Mouse (Mus musculus) hindbrain, embryonic 14.5 days (tissue): ENCODE results near the gene Large1. TPM values are rescaled to one million over a fixed set of nuclear protein-coding genes. Genes with fewer than 3 reads are reported as not detected.
"Not testable (repeated sequence)": the region's sequence is repeated elsewhere in the genome, so short reads cannot be mapped to it uniquely, and the experiment has no call there.

Experiments
- ATAC-seq: fragments of 200-750 bp; cut with Nextera tagmentation; 2 replicates; pipeline ENCODE4 v1.8.0; 2017; ENCODE audit warnings: moderate number of reproducible peaks, mild to moderate bottlenecking, moderate TSS enrichment, moderate library complexity; ENCODE audit not compliant: low FRiP score
- DNase-seq: peaks from one replicate; pipeline ENCODE4 v3.0.0-alpha.2; 2015; ENCODE audit warnings: low spot score
- H3K27ac ChIP-seq: fragments of 300-500 bp; sonication (generic); 2 replicates; pipeline ENCODE4 v1.5.1; 2014; ENCODE audit warnings: mild to moderate bottlenecking, moderate library complexity
- H3K27me3 ChIP-seq: fragments of 300-500 bp; sonication (generic); 2 replicates; pipeline ENCODE4 v1.6.1; 2014; ENCODE audit warnings: mild to moderate bottlenecking, low read length, mixed read lengths; ENCODE audit not compliant: control insufficient read depth, insufficient read depth
- H3K36me3 ChIP-seq: fragments of 300-500 bp; sonication (generic); replicated peaks from 2 replicates; pipeline ENCODE4 v1.6.1; 2014; ENCODE audit not compliant: control insufficient read depth, insufficient read depth
- H3K4me1 ChIP-seq: fragments of 300-500 bp; sonication (generic); replicated peaks from 2 replicates; pipeline ENCODE4 v1.6.1; 2014; ENCODE audit warnings: antibody characterized with exemption, low read length, mixed read lengths; ENCODE audit not compliant: control insufficient read depth, insufficient read depth
- H3K4me2 ChIP-seq: fragments of 300-500 bp; sonication (generic); replicated peaks from 2 replicates; pipeline ENCODE4 v1.6.1; 2014; ENCODE audit warnings: mild to moderate bottlenecking, moderate library complexity
- H3K4me3 ChIP-seq: fragments of 300-500 bp; sonication (generic); replicated peaks from 2 replicates; pipeline ENCODE4 v1.5.1; 2014; ENCODE audit warnings: mild to moderate bottlenecking, low read length
- H3K9ac ChIP-seq: fragments of 300-500 bp; sonication (generic); 2 replicates; pipeline ENCODE4 v1.6.1; 2014
- H3K9me3 ChIP-seq: fragments of 300-500 bp; sonication (generic); 2 replicates; pipeline ENCODE4 v1.6.1; 2016; ENCODE audit warnings: low read length; ENCODE audit not compliant: control insufficient read depth
- WGBS: fragments of 180-500 bp; shearing (Covaris S2); extraction: QIAGEN DNeasy Blood & Tissue Kit; methylation state at CpG from one replicate; pipeline ENCODE4 v1.1.7; 2014; 5-methylcytosine and 5-hydroxymethylcytosine counted together
- polyA plus RNA-seq: library from polyadenylated mRNA; unstranded; fragments of >200 nt; fragmentation: Nextera tagmentation; extraction: Ambion mirVana; gene quantifications from 2 replicates; pipeline ENCODE4 v1.2.1, GENCODE M21; 2014

Large1 gene
- polyA plus RNA-seq, 1 experiment from 2014 or later, result 28.0 TPM

DNA sequence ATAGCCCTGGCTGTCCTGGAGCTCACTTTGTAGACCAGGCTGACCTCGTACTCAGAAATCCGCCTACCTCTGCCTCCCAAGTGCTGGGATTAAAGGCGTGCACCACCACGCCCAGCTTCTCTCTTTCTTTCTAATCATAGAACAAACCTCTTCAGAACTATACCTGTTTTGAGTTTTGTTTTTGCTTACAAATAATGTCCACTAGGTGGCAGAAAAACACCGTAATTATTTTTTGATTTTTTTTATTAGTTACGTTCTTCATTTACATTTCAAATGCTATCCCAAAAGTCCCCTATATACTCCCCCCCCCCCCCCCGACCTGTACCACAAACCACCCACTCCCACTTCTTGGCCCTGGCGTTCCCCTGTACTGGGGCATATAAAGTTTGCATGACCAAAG lies 411.9 kb downstream of the Large1 start:
- not testable (repeated sequence) for H3K36me3 ChIP-seq, ATAC-seq, H3K27ac ChIP-seq, H3K4me1 ChIP-seq, H3K9ac ChIP-seq, H3K4me3 ChIP-seq, H3K4me2 ChIP-seq, DNase-seq, H3K27me3 ChIP-seq, H3K9me3 ChIP-seq
- 77% methylated on average over 8 of the region's 8 CpGs for WGBS

DNA sequence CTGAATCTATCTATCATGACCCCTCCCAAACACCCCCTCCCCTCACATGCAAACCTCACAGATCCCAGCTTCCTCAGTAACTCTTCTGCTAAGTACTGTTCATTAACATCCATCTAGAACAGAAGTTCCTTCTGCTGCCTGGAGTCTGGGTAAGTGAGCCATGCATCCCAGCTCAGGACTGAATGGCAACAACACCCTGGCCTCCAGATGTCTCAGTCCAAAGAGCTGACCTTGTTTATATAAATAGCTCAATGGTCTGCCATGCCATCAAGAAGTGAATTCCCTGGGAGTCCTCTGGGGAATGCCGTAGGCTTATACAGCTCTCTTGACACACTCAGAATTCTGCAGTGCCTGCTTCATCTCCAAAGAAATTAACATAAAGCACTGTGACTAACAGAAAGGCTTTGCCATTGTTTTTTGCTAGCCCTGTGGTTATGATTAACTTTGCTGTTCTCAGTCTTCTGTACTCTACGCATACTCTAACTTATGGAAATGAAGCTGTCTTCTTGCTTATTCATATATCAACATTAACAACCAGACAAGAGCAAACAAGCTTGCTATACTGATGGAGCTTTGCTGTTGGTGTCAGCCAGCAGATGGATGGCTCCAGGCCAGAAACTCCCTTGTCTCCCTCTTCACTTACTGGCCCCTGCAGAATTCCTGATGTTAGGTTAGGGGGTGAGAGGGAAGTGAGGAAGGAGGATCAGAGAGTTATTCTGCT lies 434.0 kb downstream of the Large1 start:
- peak overlapping the region; percentile 43; the same call in 1 of the 2 replicates for H3K27ac ChIP-seq
- 20% methylated on average over 2 of the region's 2 CpGs for WGBS

DNA sequence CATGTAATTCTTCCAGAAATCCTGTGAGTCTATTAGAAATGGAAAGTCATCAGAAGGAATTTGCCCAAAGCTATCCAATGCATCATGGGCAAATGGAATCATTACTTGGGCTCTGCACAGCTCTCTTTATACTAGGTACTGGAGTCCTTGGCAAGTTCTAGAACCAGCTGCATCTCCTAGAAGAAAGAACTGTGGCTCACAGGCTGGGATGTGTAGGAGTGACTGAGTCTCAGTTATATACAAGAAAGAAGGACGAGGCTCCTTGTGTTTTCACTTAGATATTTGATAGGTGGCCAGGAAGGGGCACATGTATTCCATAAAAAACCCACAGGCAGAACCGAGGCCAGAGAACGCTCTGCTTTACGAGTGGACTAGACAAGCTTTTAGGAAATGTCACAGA lies 447.8 kb downstream of the Large1 start:
- Histone ChIP-seq H3K4me1 (no peaks in the 10 kb centered on the region), H3K4me2 (no peak overlapping the region), H3K9me3 (no peaks in the 10 kb centered on the region), H3K36me3 (no peaks in the 10 kb centered on the region), H3K27ac (no peak overlapping the region), H3K27me3 (no peaks in the 10 kb centered on the region), H3K9ac (no peak overlapping the region), H3K4me3 (no peak overlapping the region)
- 90% methylated on average over 4 of the region's 4 CpGs for WGBS
- no peak for DNase-seq
- no peak for ATAC-seq

More for the DNA sequence above, 434.0 kb downstream of the Large1 start:
- Histone ChIP-seq H3K9me3 (no peaks in the 10 kb centered on the region), H3K9ac (no peak overlapping the region), H3K36me3 (no peaks in the 10 kb centered on the region), H3K27me3 (no peaks in the 10 kb centered on the region), H3K4me1 (peaks cover 12% of the 10 kb centered on the region), H3K4me2 (no peak overlapping the region), H3K4me3 (no peak overlapping the region)
- ATAC-seq (peak; percentile 83), DNase-seq (no peak)

DNA sequence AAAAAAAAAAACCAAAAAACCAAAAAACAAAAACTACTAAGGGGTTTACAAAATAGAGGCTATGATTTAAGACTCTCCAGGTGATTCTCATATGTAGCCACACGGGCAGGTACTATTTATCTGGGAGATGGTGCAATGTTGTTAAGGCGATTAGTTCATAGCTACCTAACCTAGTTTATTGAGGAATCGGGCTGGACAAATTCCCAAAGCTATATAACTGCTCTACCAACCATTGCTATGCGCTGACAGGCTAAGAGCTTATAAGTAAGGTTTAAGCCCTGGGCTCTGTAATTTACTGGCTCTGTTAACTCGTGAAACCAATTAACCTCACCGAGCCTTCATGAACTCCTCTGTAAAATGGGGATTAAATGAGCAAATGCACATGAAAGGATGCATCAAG lies 451.7 kb downstream of the Large1 start:
- no peak overlapping the region for H3K9ac ChIP-seq
- no peak overlapping the region for H3K27ac ChIP-seq
- no peak for DNase-seq
- H3K9me3 ChIP-seq, result no peaks in the 10 kb centered on the region
- H3K4me1 ChIP-seq, result no peaks in the 10 kb centered on the region
- no peak for ATAC-seq
- WGBS, result 87% methylated on average over 6 of the region's 6 CpGs
- H3K36me3 ChIP-seq, result no peaks in the 10 kb centered on the region
- H3K27me3 ChIP-seq, result no peaks in the 10 kb centered on the region
- H3K4me3 ChIP-seq, result no peak overlapping the region
- H3K4me2 ChIP-seq, result no peak overlapping the region

DNA sequence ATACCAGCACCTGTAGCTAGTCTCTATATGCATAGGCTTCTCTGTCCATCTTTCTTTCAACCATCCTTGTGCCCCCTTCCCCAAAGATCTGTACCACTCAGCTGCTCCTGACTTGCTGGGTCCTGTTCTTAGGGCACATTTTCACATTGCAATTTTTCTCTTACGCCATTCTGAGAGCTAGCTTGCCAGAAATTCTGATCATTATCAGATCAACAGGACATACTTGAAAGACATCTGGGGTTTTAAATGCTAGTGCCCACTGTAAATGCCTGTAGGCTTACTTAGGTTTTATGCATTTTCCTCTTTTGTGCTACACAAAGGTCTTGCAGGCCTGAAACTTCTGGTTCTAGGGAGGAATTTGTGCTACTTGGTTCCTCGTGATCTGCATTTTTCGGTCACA lies 454.0 kb downstream of the Large1 start:
- Histone ChIP-seq H3K27me3 (no peaks in the 10 kb centered on the region), H3K4me1 (no peaks in the 10 kb centered on the region), H3K36me3 (no peaks in the 10 kb centered on the region), H3K4me3 (no peak overlapping the region), H3K4me2 (no peak overlapping the region), H3K27ac (no peak overlapping the region), H3K9me3 (no peaks in the 10 kb centered on the region), H3K9ac (no peak overlapping the region)
- no peak for DNase-seq
- no peak for ATAC-seq
- WGBS, result 94% methylated on average over 3 of the region's 3 CpGs

DNA sequence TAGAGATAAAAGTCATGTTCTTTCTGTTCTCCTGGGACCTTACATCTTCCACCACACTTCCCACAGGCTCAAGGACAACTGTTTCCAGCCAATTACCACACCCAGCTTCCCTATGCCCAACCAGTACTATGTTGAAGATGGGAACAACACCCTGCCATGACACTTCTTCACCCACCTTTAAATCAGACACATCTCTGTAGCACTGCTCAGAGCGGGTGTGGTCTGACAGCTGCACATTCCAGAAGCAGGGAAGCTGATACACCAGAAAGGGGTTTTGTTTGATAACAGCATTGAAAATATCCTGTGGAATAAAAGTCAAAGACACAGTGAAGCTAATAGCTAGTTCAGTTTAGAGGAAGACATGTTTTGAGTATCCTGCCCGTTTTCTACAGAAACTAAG lies 470.3 kb downstream of the Large1 start:
- Histone ChIP-seq H3K27me3 (no peaks in the 10 kb centered on the region), H3K36me3 (peaks cover 5% of the 10 kb centered on the region), H3K4me2 (no peak overlapping the region), H3K4me1 (no peaks in the 10 kb centered on the region), H3K9me3 (no peaks in the 10 kb centered on the region), H3K27ac (no peak overlapping the region), H3K9ac (no peak overlapping the region), H3K4me3 (no peak overlapping the region)
- no peak for DNase-seq
- no peak for ATAC-seq
- WGBS, result 92% methylated on average over 2 of the region's 2 CpGs

DNA sequence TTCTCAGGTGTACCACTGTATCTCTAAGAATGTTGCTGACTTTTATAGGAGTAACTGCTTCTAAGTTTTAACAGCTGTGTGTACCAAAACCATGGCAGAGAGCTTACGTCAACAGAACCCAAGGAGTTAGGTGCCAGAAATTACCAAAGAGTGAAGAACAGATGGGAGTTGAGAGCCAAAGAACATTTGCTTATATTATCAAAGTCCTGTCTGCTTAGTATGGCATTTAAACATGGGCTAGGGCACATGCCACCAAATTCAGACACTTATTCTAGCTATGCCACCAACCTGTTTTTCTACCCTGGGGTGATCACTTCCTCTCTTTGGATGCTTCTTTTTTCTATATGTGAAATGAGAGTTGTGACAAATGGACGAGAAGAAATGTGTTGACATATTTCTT lies 479.9 kb downstream of the Large1 start:
- no peak for DNase-seq

DNA sequence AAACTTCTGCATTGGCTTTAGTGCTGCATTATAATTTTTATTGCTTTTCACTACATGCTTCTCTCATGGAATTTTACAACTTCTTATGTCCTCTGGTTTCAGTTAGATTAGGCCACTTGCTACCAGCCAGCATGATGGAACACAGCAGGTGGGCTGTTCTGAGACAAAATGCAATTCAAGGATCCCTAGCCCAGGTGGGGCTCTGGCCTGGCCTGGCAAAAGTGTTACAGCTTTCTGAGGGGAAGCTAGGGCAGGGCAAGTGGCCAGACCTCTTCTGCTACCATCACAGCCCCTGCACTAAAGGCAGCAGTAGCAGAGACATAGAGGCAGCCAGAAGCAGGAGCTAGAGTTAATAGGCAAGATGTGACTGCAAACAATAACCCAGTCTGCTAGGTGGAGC lies 506.5 kb downstream of the Large1 start:
- peaks cover 19% of the 10 kb centered on the region for H3K36me3 ChIP-seq
- H3K27ac ChIP-seq, result no peak overlapping the region
- no peaks in the 10 kb centered on the region for H3K27me3 ChIP-seq
- H3K4me3 ChIP-seq, result no peak overlapping the region
- H3K9me3 ChIP-seq, result no peaks in the 10 kb centered on the region
- no peak for ATAC-seq
- H3K4me1 ChIP-seq, result no peaks in the 10 kb centered on the region
- no peak overlapping the region for H3K9ac ChIP-seq
- no peak for DNase-seq
- no peak overlapping the region for H3K4me2 ChIP-seq

More for the DNA sequence above, 479.9 kb downstream of the Large1 start:
- H3K36me3 ChIP-seq, result no peaks in the 10 kb centered on the region
- 94% methylated on average over 2 of the region's 2 CpGs for WGBS
- no peaks in the 10 kb centered on the region for H3K27me3 ChIP-seq
- no peak overlapping the region for H3K4me2 ChIP-seq
- no peaks in the 10 kb centered on the region for H3K9me3 ChIP-seq
- no peak overlapping the region for H3K27ac ChIP-seq
- no peaks in the 10 kb centered on the region for H3K4me1 ChIP-seq
- H3K9ac ChIP-seq, result no peak overlapping the region
- H3K4me3 ChIP-seq, result no peak overlapping the region
- ATAC-seq, result no peak

DNA sequence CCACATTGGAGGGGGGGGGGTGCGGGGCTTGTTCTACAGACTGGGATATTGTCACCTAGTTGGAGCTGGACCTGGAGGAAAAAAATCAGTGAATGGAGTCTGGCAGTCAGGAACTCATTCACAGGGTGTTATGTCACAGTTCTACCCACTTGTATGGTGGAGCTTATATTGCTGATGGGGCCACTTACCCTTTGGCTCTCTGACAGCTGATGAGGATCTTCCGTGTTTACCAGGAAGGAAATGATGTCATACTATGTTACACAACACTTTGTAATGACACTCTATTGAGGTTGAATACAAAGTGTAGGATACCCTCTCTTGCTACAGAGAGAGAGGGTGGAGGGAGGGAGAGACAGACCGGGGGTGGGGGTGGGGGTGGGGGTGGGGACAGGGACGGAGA lies 517.5 kb downstream of the Large1 start:
- Histone ChIP-seq H3K27ac (no peak overlapping the region), H3K36me3 (peaks cover 14% of the 10 kb centered on the region), H3K9ac (no peak overlapping the region), H3K4me1 (no peaks in the 10 kb centered on the region), H3K27me3 (no peaks in the 10 kb centered on the region), H3K9me3 (no peaks in the 10 kb centered on the region), H3K4me2 (no peak overlapping the region), H3K4me3 (no peak overlapping the region)
- DNase-seq (no peak), ATAC-seq (no peak)
- WGBS, result 96% methylated on average over 4 of the region's 4 CpGs

DNA sequence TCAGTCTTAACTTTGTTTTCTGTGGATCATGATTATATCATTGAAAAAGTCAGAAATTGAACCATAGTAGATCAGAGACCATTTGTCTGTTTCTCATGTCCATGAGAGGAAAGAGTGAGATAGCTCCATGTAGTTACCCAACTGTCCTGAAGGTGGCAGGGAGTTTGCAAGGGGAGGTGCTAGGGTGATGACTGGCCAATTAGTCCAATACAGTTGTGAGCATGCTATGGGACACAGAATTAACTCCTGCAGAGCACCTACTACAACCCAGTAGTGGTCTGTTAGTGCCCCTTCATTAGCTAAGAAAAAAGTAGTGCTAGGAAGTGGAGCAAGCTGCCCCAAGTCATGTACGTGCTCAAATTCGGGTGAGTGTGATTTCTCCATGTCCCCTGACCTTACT lies 520.2 kb downstream of the Large1 start:
- DNase-seq, result no peak
- H3K36me3 ChIP-seq, result peaks cover 14% of the 10 kb centered on the region
- no peak overlapping the region for H3K4me2 ChIP-seq
- ATAC-seq, result no peak
- no peak overlapping the region for H3K4me3 ChIP-seq
- no peaks in the 10 kb centered on the region for H3K9me3 ChIP-seq
- no peaks in the 10 kb centered on the region for H3K27me3 ChIP-seq
- WGBS, result 74% methylated on average over 2 of the region's 2 CpGs
- no peaks in the 10 kb centered on the region for H3K4me1 ChIP-seq
- no peak overlapping the region for H3K27ac ChIP-seq
- H3K9ac ChIP-seq, result no peak overlapping the region
